Mouse (Mus musculus) lung, embryonic 16.5 days (tissue): ENCODE data around the gene Cyp46a1. TPM values are rescaled to one million over a fixed set of nuclear protein-coding genes. Genes with fewer than 3 reads are reported as not detected.

Experiments
- ATAC-seq: fragments of 200-750 bp; cut with Nextera tagmentation; 2 replicates; pipeline ENCODE4 v1.8.0; 2017; ENCODE audit warnings: low read depth, mild to moderate bottlenecking, moderate library complexity
- H3K27ac ChIP-seq: fragments of 300-500 bp; sonication (generic); 2 replicates; pipeline ENCODE4 v1.5.1; 2014; ENCODE audit warnings: mild to moderate bottlenecking, control low read depth, low read length
- H3K27me3 ChIP-seq: fragments of 300-500 bp; sonication (generic); 2 replicates; pipeline ENCODE4 v1.6.1; 2014; ENCODE audit warnings: low read depth, low read length, mixed read lengths; ENCODE audit not compliant: control insufficient read depth, insufficient read depth
- H3K36me3 ChIP-seq: fragments of 300-500 bp; sonication (generic); 2 replicates; pipeline ENCODE4 v1.6.1; 2014; ENCODE audit warnings: low read length; ENCODE audit not compliant: control insufficient read depth, insufficient read depth
- H3K4me1 ChIP-seq: fragments of 300-500 bp; sonication (generic); replicated peaks from 2 replicates; pipeline ENCODE4 v1.6.1; 2014; ENCODE audit warnings: low read length, mixed read lengths; ENCODE audit not compliant: control insufficient read depth, insufficient read depth
- H3K4me2 ChIP-seq: fragments of 300-500 bp; sonication (generic); 2 replicates; pipeline ENCODE4 v1.6.1; 2014; ENCODE audit warnings: low read depth, low read length, control low read depth
- H3K4me3 ChIP-seq: fragments of 300-500 bp; sonication (generic); 2 replicates; pipeline ENCODE4 v1.5.1; 2014; ENCODE audit warnings: mild to moderate bottlenecking, low read length, control low read depth
- H3K9ac ChIP-seq: fragments of 300-500 bp; sonication (generic); 2 replicates; pipeline ENCODE4 v1.6.1; 2014; ENCODE audit warnings: low read length, control low read depth
- H3K9me3 ChIP-seq: fragments of 300-500 bp; sonication (generic); 2 replicates; pipeline ENCODE4 v1.6.1; 2016; ENCODE audit warnings: low read length; ENCODE audit not compliant: control insufficient read depth
- whole genome bisulfite sequencing: fragments of 180-500 bp; shearing (Covaris S2); extraction: QIAGEN DNeasy Blood & Tissue Kit; methylation state at CpG from one replicate; pipeline ENCODE4 v1.1.7; 2014; 5-methylcytosine and 5-hydroxymethylcytosine counted together
- polyA plus RNA-seq: library from polyadenylated mRNA; unstranded; fragments of >200 nt; fragmentation: Nextera tagmentation; extraction: Ambion mirVana; gene quantifications from 2 replicates; pipeline ENCODE4 v1.2.1, GENCODE M21; 2015

The Cyp46a1 gene
- polyA plus RNA-seq, 1 experiment from 2014 or later, result 7.4 TPM

DNA sequence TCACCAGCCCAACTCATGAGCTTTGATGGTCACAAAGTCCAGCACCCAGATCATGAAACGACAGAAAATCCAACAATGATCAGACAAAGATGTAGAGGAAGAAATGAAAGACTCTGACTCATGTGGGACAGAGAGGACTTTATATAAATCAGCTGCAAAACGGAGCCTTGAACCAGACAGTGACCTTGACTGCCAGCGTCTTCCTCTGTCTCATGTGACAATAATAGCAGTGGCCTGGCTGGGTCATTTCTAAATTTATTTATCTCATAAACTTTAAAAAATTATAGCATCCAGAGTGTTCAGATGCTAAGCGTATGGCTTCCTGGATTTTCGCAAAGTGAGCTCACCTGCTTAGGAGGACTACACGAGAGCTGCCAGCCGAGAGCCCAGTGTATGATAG, 64.5 kb downstream of the Cyp46a1 start:
- Histone ChIP-seq H3K27me3 (no peaks in the 10 kb centered on the region), H3K36me3 (no peaks in the 10 kb centered on the region)
- no peak for ATAC-seq

DNA sequence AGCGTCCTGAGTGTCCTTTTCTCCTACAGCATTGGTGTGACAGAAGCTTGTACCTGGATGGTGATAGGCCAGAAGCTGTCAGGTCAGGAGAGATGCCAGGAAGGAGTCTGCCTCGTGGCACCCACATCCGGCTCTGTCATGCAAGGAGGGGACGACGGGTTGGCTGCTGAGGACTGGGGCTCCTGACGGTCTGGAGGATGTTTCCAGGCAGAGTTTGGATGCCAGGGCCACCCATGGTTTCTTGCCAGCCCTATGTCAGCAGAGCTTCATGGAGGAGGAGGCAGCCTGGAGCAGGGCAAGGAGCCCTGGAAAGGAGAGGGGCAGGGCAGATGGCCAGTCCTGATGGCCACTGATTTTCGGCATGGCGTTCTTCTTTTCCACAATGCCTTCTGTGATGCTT, 65.0 kb downstream of the Cyp46a1 start:
- WGBS, result 79% methylated on average over 8 of the region's 8 CpGs
- no peak for ATAC-seq

More for the DNA sequence above, 64.5 kb downstream of the Cyp46a1 start:
- Histone ChIP-seq H3K9ac (no peak overlapping the region), H3K4me3 (no peak overlapping the region), H3K4me2 (no peak overlapping the region), H3K9me3 (no peaks in the 10 kb centered on the region), H3K27ac (no peak overlapping the region), H3K4me1 (peaks cover 8% of the 10 kb centered on the region)
- 72% methylated on average over 7 of the region's 7 CpGs for WGBS

DNA sequence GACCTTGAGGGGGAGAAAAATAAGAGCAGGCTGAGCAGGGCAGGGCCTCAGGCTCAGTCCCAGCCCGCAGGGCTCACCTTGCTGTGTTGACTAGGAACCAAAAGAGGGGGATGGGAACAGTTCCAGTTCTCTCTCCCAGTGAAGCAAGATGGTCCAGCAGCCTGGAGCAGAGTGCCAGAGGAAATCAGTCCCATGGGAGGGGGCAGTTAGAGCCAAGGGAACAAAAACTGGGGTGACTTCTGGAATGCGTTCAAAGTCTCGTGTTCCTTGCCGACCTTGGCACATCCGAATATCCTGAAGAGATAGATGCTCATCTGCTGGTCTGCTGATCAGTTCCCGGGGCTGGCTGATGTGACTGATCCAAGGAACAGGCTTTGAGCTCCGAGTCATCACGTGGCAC, 66.8 kb downstream of the Cyp46a1 start:
- no peak for ATAC-seq
- H3K9ac ChIP-seq, result no peak overlapping the region
- H3K4me3 ChIP-seq, result no peak overlapping the region
- no peak overlapping the region for H3K4me2 ChIP-seq
- H3K36me3 ChIP-seq, result no peaks in the 10 kb centered on the region
- H3K4me1 ChIP-seq, result peaks cover 11% of the 10 kb centered on the region
- 57% methylated on average over 8 of the region's 8 CpGs for WGBS
- H3K27ac ChIP-seq, result no peak overlapping the region
- H3K27me3 ChIP-seq, result no peaks in the 10 kb centered on the region
- H3K9me3 ChIP-seq, result no peaks in the 10 kb centered on the region

More for the DNA sequence above, 65.0 kb downstream of the Cyp46a1 start:
- Histone ChIP-seq H3K27ac (no peak overlapping the region), H3K4me1 (peaks cover 6% of the 10 kb centered on the region; the same call in 1 of the 2 replicates), H3K9ac (no peak overlapping the region), H3K27me3 (no peaks in the 10 kb centered on the region), H3K36me3 (no peaks in the 10 kb centered on the region), H3K4me2 (no peak overlapping the region), H3K4me3 (no peak overlapping the region), H3K9me3 (no peaks in the 10 kb centered on the region)

DNA sequence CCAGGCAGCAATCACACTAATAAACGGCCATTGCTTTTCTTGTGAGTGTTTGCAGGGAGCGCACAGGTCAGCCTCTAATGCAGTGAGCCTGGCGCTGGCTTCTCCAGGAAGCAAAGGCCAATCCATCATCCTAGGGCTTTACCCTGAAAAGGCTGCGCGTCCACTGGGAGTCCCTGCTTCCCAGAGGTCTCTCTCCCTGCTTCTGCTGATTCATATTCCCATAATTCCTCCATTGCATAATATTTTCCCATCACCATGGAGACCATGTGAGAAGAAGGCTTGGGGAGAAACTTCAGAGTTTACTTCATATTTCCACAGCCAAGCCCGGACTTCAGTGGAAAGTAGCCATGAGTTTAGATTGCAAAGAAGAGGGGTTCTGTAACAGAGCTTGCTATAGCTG, 69.8 kb downstream of the Cyp46a1 start:
- ATAC-seq, result peak; percentile 86
- no peak overlapping the region for H3K9ac ChIP-seq
- WGBS, result 14% methylated on average over 6 of the region's 6 CpGs
- H3K36me3 ChIP-seq, result no peaks in the 10 kb centered on the region
- H3K27ac ChIP-seq, result peak overlapping the region; percentile 50; the same call in 1 of the 2 replicates
- H3K9me3 ChIP-seq, result no peaks in the 10 kb centered on the region
- no peak overlapping the region for H3K4me3 ChIP-seq
- no peaks in the 10 kb centered on the region for H3K27me3 ChIP-seq
- no peak overlapping the region for H3K4me2 ChIP-seq
- peaks cover 19% of the 10 kb centered on the region for H3K4me1 ChIP-seq

DNA sequence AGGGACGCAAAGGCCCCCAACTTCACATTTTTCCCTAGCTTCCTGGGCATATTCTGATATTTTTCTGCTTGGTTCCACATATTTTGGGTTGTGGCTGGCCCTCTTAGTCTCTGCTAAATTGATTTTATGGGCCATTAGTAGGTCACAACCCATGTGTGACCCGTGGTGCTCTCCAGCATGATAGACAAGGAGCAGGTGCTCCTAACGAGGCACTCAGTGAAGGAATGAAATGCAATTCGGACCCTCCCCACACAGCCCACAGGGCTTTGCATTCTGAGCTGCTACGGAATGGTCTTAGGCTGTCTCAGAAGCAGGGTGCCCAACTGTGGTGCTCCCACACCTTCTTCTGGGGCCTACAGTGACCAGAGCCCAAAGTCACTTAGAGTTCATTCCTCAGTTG, 74.9 kb downstream of the Cyp46a1 start:
- ATAC-seq, result no peak
- WGBS, result 66% methylated on average over 5 of the region's 5 CpGs
- no peaks in the 10 kb centered on the region for H3K9me3 ChIP-seq
- H3K4me3 ChIP-seq, result no peak overlapping the region
- H3K27me3 ChIP-seq, result no peaks in the 10 kb centered on the region
- H3K4me2 ChIP-seq, result no peak overlapping the region
- no peak overlapping the region for H3K9ac ChIP-seq
- H3K4me1 ChIP-seq, result peaks cover 15% of the 10 kb centered on the region
- H3K36me3 ChIP-seq, result no peaks in the 10 kb centered on the region
- no peak overlapping the region for H3K27ac ChIP-seq

DNA sequence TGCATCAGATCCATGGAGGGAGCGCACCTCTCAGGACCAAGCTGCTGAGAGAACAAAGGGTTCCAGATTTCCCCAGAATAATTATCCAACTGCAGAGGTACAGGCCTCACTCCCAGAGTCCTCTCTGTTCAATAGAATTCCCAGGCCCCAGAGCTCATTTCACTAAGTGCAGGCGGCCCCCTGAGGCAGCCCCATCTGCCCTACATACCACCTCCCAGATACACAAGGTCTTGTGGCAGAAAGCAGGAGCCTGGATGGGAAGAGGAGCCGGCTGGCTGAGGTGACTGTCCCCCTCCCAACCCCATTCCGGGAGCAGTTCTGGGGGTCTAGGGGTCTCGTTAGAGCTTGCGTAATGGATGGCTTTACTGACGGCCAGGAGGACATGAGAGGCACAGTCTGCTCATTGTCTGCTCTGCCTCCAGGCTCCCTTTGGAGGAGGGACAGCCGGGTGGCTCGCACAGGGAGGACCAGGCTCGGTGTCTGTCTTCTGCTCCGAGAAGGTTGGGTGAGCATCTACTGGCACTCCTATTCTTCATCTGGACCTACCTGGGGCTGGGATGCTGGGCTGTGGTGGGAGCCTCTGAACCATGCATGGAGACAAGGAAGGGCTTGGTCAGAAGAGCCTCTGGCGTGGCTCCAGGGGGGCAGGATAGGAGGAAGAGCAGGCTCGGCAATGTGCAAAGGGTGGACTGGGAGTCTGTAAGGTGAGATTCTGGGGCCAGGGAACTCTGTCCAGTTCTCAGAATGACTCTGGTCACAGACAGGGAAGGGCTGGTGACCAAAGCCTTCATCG, 76.4 kb downstream of the Cyp46a1 start:
- WGBS, result 62% methylated on average over 14 of the region's 14 CpGs
- ATAC-seq, result no peak
- H3K9ac ChIP-seq, result no peak overlapping the region
- no peak overlapping the region for H3K4me3 ChIP-seq
- H3K4me2 ChIP-seq, result no peak overlapping the region
- no peak overlapping the region for H3K27ac ChIP-seq
- no peaks in the 10 kb centered on the region for H3K36me3 ChIP-seq
- peaks cover 10% of the 10 kb centered on the region for H3K4me1 ChIP-seq
- no peaks in the 10 kb centered on the region for H3K9me3 ChIP-seq
- H3K27me3 ChIP-seq, result no peaks in the 10 kb centered on the region

Other genes with a start within 250 kb of the Cyp46a1 start
- 85.0 and 88.8 TPM in 2 replicates for gene Setd3, start 155.1 kb upstream of the Cyp46a1 start, polyA plus RNA-seq
- 2.4 and 4.4 TPM in 2 replicates for gene Ccnk, start 154.8 kb upstream of the Cyp46a1 start, polyA plus RNA-seq
- gene Ccdc85c, start 59.0 kb upstream of the Cyp46a1 start, polyA plus RNA-seq, result 4.6 and 5.5 TPM in 2 replicates
- 0.88 and 0.91 TPM in 2 replicates for gene Hhipl1, start 28.1 kb upstream of the Cyp46a1 start, polyA plus RNA-seq
- 121 and 122 TPM in 2 replicates for gene Eml1, start 36.6 kb downstream of the Cyp46a1 start, polyA plus RNA-seq
- 41.6 and 44.6 TPM in 2 replicates for gene Evl, start 220.3 kb downstream of the Cyp46a1 start, polyA plus RNA-seq